Mouse (Mus musculus) neural tube, embryonic 13.5 days (tissue): Measurements from ENCODE around the gene Fmo5. TPM values are rescaled to one million over a fixed set of nuclear protein-coding genes. Genes with fewer than 3 reads are reported as not detected.

Experiments
- ATAC-seq: fragments of 200-750 bp; cut with Nextera tagmentation; 2 replicates; pipeline ENCODE4 v1.8.0; 2017; ENCODE audit warnings: low read depth, mild to moderate bottlenecking, moderate TSS enrichment, moderate library complexity
- H3K27ac ChIP-seq: fragments of 300-500 bp; sonication (generic); replicated peaks from 2 replicates; pipeline ENCODE4 v1.5.1; 2015; ENCODE audit warnings: moderate library complexity, mild to moderate bottlenecking, inconsistent platforms
- H3K27me3 ChIP-seq: fragments of 300-500 bp; sonication (generic); 2 replicates; pipeline ENCODE4 v1.6.1; 2015; ENCODE audit warnings: mild to moderate bottlenecking, inconsistent platforms
- H3K36me3 ChIP-seq: fragments of 300-500 bp; sonication (generic); 2 replicates; pipeline ENCODE4 v1.6.1; 2015; ENCODE audit warnings: mild to moderate bottlenecking, inconsistent platforms
- H3K4me1 ChIP-seq: fragments of 300-500 bp; sonication (generic); replicated peaks from 2 replicates; pipeline ENCODE4 v1.6.1; 2015; ENCODE audit warnings: inconsistent platforms
- H3K4me2 ChIP-seq: fragments of 300-500 bp; sonication (generic); 2 replicates; pipeline ENCODE4 v1.6.1; 2015; ENCODE audit warnings: inconsistent platforms, mild to moderate bottlenecking, moderate library complexity
- H3K4me3 ChIP-seq: fragments of 300-500 bp; sonication (generic); 2 replicates; pipeline ENCODE4 v1.5.1; 2015; ENCODE audit warnings: mild to moderate bottlenecking, inconsistent platforms
- H3K9ac ChIP-seq: fragments of 300-500 bp; sonication (generic); 2 replicates; pipeline ENCODE4 v1.6.1; 2015; ENCODE audit warnings: moderate library complexity, mild to moderate bottlenecking, inconsistent platforms
- H3K9me3 ChIP-seq: fragments of 300-500 bp; sonication (generic); 2 replicates; pipeline ENCODE4 v1.6.1; 2016; ENCODE audit warnings: inconsistent platforms
- WGBS: fragments of 180-500 bp; shearing (Covaris S2); methylation state at CpG from one replicate; pipeline ENCODE4 v1.1.7; 2015; 5-methylcytosine and 5-hydroxymethylcytosine counted together
- polyA plus RNA-seq: library from polyadenylated mRNA; unstranded; fragments of >200 nt; fragmentation: Nextera tagmentation; extraction: Ambion mirVana; gene quantifications from 2 replicates; pipeline ENCODE4 v1.2.1, GENCODE M21; 2015

The Fmo5 gene
- polyA plus RNA-seq, 1 experiment from 2014 or later, result 1.2 TPM

DNA sequence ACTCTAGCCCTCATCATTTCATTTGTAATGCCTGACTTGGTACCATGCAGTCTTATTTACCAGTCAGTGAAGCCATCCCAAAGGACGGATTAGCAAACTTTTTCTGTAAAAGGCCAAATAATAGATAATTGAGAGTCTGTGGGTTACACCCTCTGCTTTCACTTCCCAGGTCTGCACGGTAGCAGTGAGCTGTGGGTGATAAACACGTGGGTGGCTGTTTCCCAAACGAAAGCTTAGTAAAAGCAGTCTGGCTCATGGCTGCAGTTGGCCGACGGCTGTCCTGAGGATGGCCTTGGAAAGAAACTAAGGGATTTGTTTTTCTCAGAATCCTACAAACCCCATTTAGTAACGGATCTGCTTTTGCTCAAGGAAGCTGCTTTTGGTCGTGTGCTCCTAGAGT is 32.6 kb downstream of the Fmo5 start:
- 78% methylated on average over 8 of the region's 8 CpGs for WGBS
- Histone ChIP-seq H3K4me1 (peaks cover 19% of the 10 kb centered on the region), H3K27me3 (no peaks in the 10 kb centered on the region), H3K9me3 (no peaks in the 10 kb centered on the region), H3K9ac (no peak overlapping the region; the same call in 1 of the 2 replicates), H3K27ac (no peak overlapping the region), H3K4me3 (no peak overlapping the region), H3K4me2 (no peak overlapping the region), H3K36me3 (peaks cover 28% of the 10 kb centered on the region)
- ATAC-seq, result no peak

DNA sequence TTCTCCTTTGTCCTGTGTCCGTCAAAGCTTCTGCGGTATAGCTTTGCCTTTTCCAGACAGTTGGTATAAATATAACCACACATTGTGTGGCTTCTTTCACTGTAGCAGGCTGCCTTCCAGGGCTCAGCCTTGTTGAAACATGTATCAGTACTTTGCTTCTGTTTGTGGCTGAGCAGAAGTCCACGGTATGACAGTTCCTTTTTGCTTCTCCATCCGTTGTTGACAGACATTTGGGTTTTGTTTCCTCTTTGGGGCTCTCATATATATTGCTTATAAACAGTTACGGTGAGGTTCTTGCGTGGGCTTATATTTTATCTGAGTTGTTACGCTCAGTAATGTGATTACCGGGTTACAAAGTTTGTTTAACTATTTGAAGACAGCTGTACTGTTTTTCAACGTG is 36.9 kb downstream of the Fmo5 start:
- Histone ChIP-seq H3K4me2 (no peak overlapping the region), H3K9ac (no peak overlapping the region), H3K9me3 (no peaks in the 10 kb centered on the region), H3K4me3 (no peak overlapping the region), H3K36me3 (peaks cover 62% of the 10 kb centered on the region), H3K27me3 (no peaks in the 10 kb centered on the region), H3K27ac (no peak overlapping the region), H3K4me1 (no peaks in the 10 kb centered on the region)
- WGBS, result 91% methylated on average over 9 of the region's 9 CpGs
- ATAC-seq, result no peak

DNA sequence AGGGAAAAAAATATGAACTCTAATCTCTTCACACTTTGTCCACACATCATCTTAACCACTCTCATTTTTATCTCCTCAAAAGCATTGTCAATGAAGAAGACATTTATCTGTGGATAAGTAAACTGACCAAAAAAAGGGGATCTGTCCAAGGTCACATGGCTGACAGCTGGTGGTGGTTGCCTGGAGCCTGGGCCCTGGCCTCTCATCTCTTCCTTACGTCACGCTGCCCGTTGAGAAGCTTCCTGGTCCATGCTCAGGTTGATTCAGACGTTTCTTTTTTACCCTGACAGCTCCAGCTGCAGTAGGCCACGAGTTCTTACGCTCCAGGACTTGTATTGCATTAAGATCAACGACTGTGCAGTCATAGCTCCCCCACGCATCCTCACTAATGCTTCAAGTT is 37.5 kb downstream of the Fmo5 start:
- WGBS, result 87% methylated on average over 8 of the region's 8 CpGs
- Histone ChIP-seq H3K36me3 (peaks cover 67% of the 10 kb centered on the region), H3K9me3 (no peaks in the 10 kb centered on the region), H3K4me1 (no peaks in the 10 kb centered on the region), H3K27me3 (no peaks in the 10 kb centered on the region), H3K27ac (no peak overlapping the region), H3K4me2 (no peak overlapping the region), H3K9ac (no peak overlapping the region), H3K4me3 (no peak overlapping the region)
- ATAC-seq, result no peak

DNA sequence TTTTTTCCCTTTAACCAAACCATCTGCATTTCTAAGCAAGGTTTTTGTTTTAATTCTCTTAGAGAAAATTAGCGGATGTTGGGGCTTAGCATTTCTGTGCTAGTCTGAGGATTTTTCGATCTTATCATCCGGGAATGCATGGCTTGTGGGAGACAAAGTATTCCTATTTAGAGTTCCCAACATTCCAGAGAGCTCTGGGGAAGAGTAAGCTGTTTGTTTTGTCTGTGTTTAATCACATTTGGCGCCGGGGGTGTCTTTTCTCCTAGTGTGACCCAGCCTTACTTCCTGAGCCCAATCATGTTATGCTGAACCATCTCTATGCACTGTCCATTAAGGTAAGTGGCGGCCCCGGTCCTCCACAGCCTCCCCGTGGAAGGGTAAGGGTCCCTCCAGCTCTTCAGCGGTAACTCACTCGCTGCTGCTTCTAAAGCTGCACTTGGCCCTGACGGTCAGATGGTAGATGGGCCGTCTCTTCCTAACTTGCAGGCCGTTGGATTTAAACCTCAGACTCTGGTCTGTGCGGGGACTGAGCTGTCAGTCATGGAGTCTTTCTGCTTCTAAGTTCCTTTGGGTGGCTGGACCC is 38.6 kb downstream of the Fmo5 start:
- Histone ChIP-seq H3K4me3 (no peak overlapping the region), H3K9ac (no peak overlapping the region), H3K4me2 (no peak overlapping the region), H3K36me3 (peaks cover 75% of the 10 kb centered on the region), H3K27ac (no peak overlapping the region), H3K9me3 (no peaks in the 10 kb centered on the region), H3K27me3 (no peaks in the 10 kb centered on the region), H3K4me1 (no peaks in the 10 kb centered on the region)
- 91% methylated on average over 14 of the region's 14 CpGs for WGBS
- no peak for ATAC-seq

DNA sequence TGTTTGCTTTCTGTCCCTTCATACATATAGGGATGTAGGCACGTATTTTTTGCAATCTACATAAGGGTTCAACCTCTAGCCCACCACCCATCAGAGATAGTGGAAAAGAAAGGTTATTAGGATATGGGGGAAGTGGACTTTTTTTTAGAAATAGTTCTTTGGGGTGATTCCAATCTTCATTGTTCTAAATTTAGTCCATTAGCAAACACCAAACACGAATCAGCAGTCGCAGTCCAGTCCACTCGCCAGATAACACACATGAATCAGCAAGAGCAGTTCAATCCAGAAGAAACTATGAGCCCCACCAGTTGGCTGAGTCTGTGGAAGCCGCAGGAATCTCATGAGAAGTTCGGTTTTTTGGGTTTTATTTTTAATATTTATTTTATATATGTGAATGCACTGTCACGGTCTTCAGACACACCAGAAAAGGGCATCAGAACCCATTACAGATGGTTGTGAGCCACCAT is 46.1 kb downstream of the Fmo5 start, which contains the start of gene Gm17651:
Gene Gm17651, minus strand, starts transcription at position 51 of the 467 bp plus-strand sequence.
- H3K36me3 ChIP-seq, result peaks cover 20% of the 10 kb centered on the region
- no peaks in the 10 kb centered on the region for H3K4me1 ChIP-seq
- no peak within 1 kb of the TSS for H3K9ac ChIP-seq
- WGBS, result 91% methylated on average over 7 of the region's 7 CpGs
- H3K4me3 ChIP-seq, result no peak within 1 kb of the TSS
- H3K4me2 ChIP-seq, result no peak within 1 kb of the TSS
- H3K9me3 ChIP-seq, result no peaks in the 10 kb centered on the region
- H3K27ac ChIP-seq, result no peak within 1 kb of the TSS
- no peak for ATAC-seq
- H3K27me3 ChIP-seq, result no peaks in the 10 kb centered on the region

DNA sequence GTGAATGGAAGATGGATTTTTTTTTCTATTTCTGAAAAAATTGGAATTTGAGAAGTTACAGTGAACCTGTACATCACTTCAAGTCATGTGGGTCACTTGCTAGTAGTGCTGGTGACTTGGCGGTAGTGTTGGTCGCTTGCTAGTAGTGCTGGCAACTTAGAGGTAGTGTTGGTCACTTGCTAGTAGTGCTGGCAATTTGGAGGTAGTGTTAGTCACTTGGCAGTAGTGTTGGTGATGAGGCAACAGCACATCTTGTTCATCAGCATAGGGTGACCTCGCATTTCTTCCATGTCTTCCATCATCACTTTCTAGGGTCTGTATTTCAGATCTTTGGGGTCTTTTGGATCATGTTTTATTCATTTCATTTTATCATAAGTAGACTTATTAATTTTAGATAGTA is 47.5 kb downstream of the Fmo5 start:
- H3K4me3 ChIP-seq, result no peak overlapping the region
- no peaks in the 10 kb centered on the region for H3K27me3 ChIP-seq
- H3K36me3 ChIP-seq, result peaks cover 8% of the 10 kb centered on the region
- H3K4me1 ChIP-seq, result peaks cover 6% of the 10 kb centered on the region
- H3K9me3 ChIP-seq, result no peaks in the 10 kb centered on the region
- no peak overlapping the region for H3K27ac ChIP-seq
- no peak overlapping the region for H3K4me2 ChIP-seq
- WGBS, result 97% methylated on average over 3 of the region's 3 CpGs
- no peak overlapping the region for H3K9ac ChIP-seq
- ATAC-seq, result no peak

DNA sequence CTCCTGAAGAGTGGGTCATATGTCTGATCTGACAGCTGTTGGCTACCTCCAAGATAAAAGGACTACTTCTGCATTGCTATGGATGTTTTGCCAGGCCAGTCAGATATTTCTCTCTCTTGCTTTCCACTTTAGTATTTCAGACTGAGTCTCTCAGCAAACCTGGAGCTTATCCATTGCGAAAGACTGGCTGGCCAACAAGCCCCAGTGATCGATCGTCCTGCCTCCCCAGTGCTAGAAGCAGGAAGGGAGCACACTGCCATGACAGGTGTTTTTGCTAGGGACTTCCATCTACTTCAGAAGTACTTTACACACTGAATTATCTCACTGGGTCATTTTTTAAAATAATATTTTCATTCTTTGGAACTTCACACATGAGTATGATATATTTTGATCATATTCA is 49.8 kb downstream of the Fmo5 start:
- WGBS, result 95% methylated on average over 3 of the region's 3 CpGs
- Histone ChIP-seq H3K9ac (no peak overlapping the region), H3K9me3 (no peaks in the 10 kb centered on the region), H3K27me3 (peaks cover 13% of the 10 kb centered on the region), H3K4me3 (no peak overlapping the region), H3K4me1 (peaks cover 22% of the 10 kb centered on the region), H3K36me3 (no peaks in the 10 kb centered on the region), H3K4me2 (no peak overlapping the region), H3K27ac (no peak overlapping the region)
- no peak for ATAC-seq

DNA sequence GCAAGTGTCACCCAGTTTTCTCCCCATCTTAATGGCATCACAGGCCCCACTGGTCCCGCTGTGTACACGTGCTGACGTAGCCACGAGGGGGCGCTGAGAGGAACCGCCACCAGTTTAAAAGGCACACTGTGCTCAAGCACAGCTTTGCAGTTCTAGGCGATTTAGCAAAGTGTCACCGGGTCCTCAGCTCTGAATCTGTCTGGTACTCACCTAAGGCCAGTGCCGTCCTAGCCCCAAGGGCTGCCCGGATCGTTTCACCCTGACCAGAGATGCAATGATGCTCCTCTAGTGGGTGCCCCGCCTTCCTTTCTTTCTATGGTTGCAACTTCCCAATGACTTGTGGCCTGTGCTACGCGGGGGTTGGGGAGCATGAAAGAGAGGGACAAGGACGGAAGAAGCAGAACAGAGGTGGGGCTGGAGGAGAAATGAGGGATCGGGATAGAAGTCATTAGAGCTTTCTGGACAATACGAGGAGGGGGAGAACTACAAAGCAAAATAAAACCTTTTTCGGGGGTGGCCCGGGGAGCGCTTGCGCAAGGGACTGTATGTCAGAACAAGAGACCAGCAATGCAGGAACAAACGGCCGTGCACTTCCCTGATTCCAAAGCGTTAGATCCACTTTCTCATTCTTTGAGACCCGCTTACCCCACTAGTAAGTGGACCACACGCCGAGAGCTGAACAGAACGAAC is 52.2 kb downstream of the Fmo5 start:
- peaks cover 26% of the 10 kb centered on the region for H3K27me3 ChIP-seq
- no peaks in the 10 kb centered on the region for H3K36me3 ChIP-seq
- ATAC-seq, result peak; percentile 73
- H3K4me3 ChIP-seq, result peak overlapping the region; percentile 39
- peak overlapping the region; percentile 71 for H3K4me2 ChIP-seq
- H3K27ac ChIP-seq, result no peak overlapping the region
- H3K9ac ChIP-seq, result peak overlapping the region; percentile 66
- H3K4me1 ChIP-seq, result peaks cover 27% of the 10 kb centered on the region
- WGBS, result under 1% methylated on average over 28 of the region's 28 CpGs
- no peaks in the 10 kb centered on the region for H3K9me3 ChIP-seq

DNA sequence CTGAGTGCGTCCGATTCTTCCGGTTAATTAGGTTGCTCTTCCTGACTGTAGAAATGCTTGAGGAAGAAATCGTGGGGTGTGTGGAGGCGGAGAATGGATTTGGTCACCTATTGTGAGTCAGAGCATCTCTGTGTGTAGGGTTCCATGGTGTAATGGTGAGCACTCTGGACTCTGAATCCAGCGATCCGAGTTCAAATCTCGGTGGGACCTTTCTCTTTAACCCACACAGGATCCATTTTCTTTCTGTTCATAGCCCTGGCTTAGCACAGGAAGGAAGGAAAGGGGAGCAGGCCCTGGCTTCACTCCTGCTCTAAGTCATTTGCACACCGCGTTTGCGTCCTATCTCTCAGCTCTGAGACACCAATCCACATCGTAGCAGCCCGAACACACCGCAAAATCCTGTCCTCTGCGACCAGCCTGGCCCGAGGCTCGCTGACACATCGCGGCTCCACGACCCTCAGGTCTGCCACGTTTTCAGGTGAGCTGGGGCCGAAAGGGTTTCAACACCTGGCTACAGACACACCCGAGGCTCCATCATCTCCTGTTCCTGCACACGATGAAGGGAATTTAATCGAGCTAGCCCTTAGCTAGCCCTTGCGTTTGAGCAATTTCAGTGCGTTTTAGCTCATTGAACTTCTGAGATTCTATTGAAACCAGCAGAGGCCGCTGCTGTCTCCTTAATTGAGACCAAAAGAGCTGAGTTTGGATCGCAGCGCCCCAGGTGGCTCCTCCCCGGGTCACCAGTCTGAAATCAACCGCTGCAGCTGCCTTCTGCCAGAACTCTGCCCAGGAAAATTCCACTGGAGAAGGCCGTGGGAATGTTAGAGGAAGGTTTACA is 52.9 kb downstream of the Fmo5 start:
- H3K4me3 ChIP-seq, result peak overlapping the region; percentile 39
- H3K9ac ChIP-seq, result peak overlapping the region; percentile 66
- peak overlapping the region; percentile 71 for H3K4me2 ChIP-seq
- WGBS, result 2% methylated on average over 33 of the region's 33 CpGs
- H3K27me3 ChIP-seq, result peaks cover 31% of the 10 kb centered on the region
- peak; percentile 66 for ATAC-seq
- no peaks in the 10 kb centered on the region for H3K9me3 ChIP-seq
- no peaks in the 10 kb centered on the region for H3K36me3 ChIP-seq
- no peak overlapping the region for H3K27ac ChIP-seq
- H3K4me1 ChIP-seq, result peaks cover 27% of the 10 kb centered on the region

DNA sequence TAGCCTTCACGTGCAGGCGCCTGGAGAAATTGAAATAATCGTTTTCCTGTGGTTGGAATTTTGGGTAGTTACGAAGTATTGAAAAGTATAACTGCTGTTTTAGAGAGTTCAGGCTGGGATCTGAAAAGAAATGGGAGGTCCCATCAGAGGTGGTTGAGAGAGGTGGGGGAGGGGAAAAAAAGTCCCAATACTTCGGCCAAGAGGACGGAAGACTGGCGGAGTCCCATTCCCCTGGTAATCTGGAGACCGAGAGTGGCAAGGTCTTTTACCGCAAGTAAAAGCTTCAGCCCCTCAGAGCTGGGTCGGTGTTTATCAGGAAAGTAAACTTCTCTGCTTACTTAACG is 53.5 kb downstream of the Fmo5 start:
- Histone ChIP-seq H3K27ac (no peak overlapping the region), H3K4me3 (peak overlapping the region; percentile 39)

DNA sequence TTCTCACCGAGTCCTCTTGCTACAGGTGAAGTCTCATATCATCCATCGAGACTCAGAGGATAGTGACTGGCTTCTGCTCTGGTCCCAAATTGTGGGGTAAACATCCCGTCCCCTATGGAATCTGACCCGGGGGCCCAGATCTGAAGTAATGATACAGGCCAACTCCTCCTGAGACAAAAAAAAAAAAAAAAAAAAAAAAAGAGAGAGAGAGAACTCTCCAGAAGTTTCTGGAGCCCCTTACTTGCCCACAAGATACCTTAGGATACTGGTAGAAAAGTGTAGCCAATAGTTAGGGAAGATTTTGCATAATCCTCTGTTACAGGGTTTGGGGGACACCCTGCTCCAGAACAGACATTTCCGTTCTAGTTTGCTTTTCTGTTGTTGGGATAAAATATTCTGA is 54.0 kb downstream of the Fmo5 start:
- H3K27me3 ChIP-seq, result peaks cover 34% of the 10 kb centered on the region
- 24% methylated on average over 5 of the region's 5 CpGs for WGBS
- peak overlapping the region; percentile 71 for H3K4me2 ChIP-seq
- H3K27ac ChIP-seq, result no peak overlapping the region
- H3K36me3 ChIP-seq, result no peaks in the 10 kb centered on the region
- no peak for ATAC-seq
- no peak overlapping the region for H3K9ac ChIP-seq
- H3K4me3 ChIP-seq, result no peak overlapping the region
- H3K4me1 ChIP-seq, result peaks cover 27% of the 10 kb centered on the region
- H3K9me3 ChIP-seq, result no peaks in the 10 kb centered on the region

More for the DNA sequence above, 53.5 kb downstream of the Fmo5 start:
- Histone ChIP-seq H3K9ac (peak overlapping the region; percentile 66; the same call in 1 of the 2 replicates), H3K27me3 (peaks cover 34% of the 10 kb centered on the region), H3K36me3 (no peaks in the 10 kb centered on the region), H3K4me2 (peak overlapping the region; percentile 71), H3K9me3 (no peaks in the 10 kb centered on the region), H3K4me1 (peaks cover 27% of the 10 kb centered on the region)
- no peak for ATAC-seq
- WGBS, result 2% methylated on average over 11 of the region's 11 CpGs

DNA sequence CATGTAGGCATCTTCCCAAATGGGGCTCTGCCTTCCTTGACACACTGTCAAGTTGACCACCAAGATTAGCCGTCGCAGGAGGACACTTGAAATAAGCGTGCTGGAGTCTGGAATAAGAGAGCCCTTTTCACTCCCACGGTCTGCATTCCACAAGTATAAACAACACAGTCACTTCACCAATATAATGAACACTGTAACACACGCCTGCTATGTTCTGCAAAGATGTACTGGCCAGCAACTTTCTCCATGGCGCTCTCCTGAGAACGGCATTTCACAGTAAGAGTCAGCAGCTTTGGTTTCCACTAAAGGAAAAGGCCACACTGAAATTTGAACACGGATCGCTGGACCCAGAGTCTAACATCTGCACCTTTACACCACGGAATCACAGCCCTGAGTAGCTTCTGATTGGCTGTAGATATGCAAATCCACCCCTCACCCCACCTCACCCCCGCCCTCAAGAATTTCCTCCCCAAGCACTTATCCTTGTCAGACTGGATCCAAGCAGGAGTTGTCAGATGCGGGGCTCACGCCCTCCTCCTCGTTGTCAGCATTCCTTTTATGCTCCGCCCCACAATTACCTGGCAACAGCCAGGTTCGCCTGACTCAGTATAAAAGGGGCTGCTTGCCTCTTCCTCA is 55.1 kb downstream of the Fmo5 start:
- peaks cover 34% of the 10 kb centered on the region for H3K27me3 ChIP-seq
- H3K36me3 ChIP-seq, result no peaks in the 10 kb centered on the region
- 12% methylated on average over 16 of the region's 16 CpGs for WGBS
- no peak overlapping the region for H3K4me3 ChIP-seq
- 0 out of 2 replicates have a peak overlapping the region, but pooled peaks have one; percentile 13 for H3K4me2 ChIP-seq
- no peak for ATAC-seq
- H3K27ac ChIP-seq, result no peak overlapping the region
- H3K9ac ChIP-seq, result no peak overlapping the region
- no peaks in the 10 kb centered on the region for H3K9me3 ChIP-seq
- H3K4me1 ChIP-seq, result peaks cover 27% of the 10 kb centered on the region
